Mouse (Mus musculus) stomach, embryonic 16.5 days (tissue): ENCODE data around the gene Pbx1. TPM values are rescaled to one million over a fixed set of nuclear protein-coding genes. Genes with fewer than 3 reads are reported as not detected.

Experiments
- ATAC-seq: fragments of 200-750 bp; cut with Nextera tagmentation; 2 replicates; pipeline ENCODE4 v1.8.0; 2017; ENCODE audit warnings: moderate number of reproducible peaks, moderate TSS enrichment; ENCODE audit not compliant: insufficient read depth, low FRiP score
- H3K27ac ChIP-seq: fragments of 300-500 bp; sonication (generic); 2 replicates; pipeline ENCODE4 v1.5.1; 2014; ENCODE audit warnings: low read length
- H3K27me3 ChIP-seq: fragments of 300-500 bp; sonication (generic); 2 replicates; pipeline ENCODE4 v1.6.1; 2014; ENCODE audit warnings: low read length, control low read depth, mixed read lengths; ENCODE audit not compliant: control insufficient read depth, insufficient read depth
- H3K36me3 ChIP-seq: fragments of 300-500 bp; sonication (generic); 2 replicates; pipeline ENCODE4 v1.6.1; 2014; ENCODE audit warnings: low read length; ENCODE audit not compliant: control insufficient read depth, insufficient read depth
- H3K4me1 ChIP-seq: fragments of 300-500 bp; sonication (generic); 2 replicates; pipeline ENCODE4 v1.6.1; 2014; ENCODE audit warnings: low read length, control low read depth, mixed read lengths; ENCODE audit not compliant: control insufficient read depth, insufficient read depth
- H3K4me2 ChIP-seq: fragments of 300-500 bp; sonication (generic); 2 replicates; pipeline ENCODE4 v1.6.1; 2014; ENCODE audit warnings: low read depth, low read length, mixed read lengths
- H3K4me3 ChIP-seq: fragments of 300-500 bp; sonication (generic); replicated peaks from 2 replicates; pipeline ENCODE4 v1.5.1; 2014; ENCODE audit warnings: mild to moderate bottlenecking, low read length
- H3K9ac ChIP-seq: fragments of 300-500 bp; sonication (generic); 2 replicates; pipeline ENCODE4 v1.6.1; 2014; ENCODE audit warnings: low read length
- H3K9me3 ChIP-seq: fragments of 300-500 bp; sonication (generic); replicated peaks from 2 replicates; pipeline ENCODE4 v1.6.1; 2016; ENCODE audit warnings: low read length, control low read depth; ENCODE audit not compliant: control insufficient read depth
- WGBS: fragments of 180-500 bp; shearing (Covaris S2); extraction: QIAGEN DNeasy Blood & Tissue Kit; methylation state at CpG from one replicate; pipeline ENCODE4 v1.1.7; 2014; 5-methylcytosine and 5-hydroxymethylcytosine counted together
- polyA plus RNA-seq: library from polyadenylated mRNA; unstranded; fragments of >200 nt; fragmentation: Nextera tagmentation; extraction: Ambion mirVana; gene quantifications from 2 replicates; pipeline ENCODE4 v1.2.1, GENCODE M21; 2015

Gene Pbx1
- polyA plus RNA-seq, 1 experiment from 2014 or later = 35.6 TPM

- no peaks in the 10 kb centered on the region for H3K4me1 ChIP-seq
- H3K27ac ChIP-seq = no peak overlapping the region
- 69% methylated on average over 6 of the region's 6 CpGs for WGBS
- H3K4me3 ChIP-seq = no peak overlapping the region
- no peaks in the 10 kb centered on the region for H3K36me3 ChIP-seq
- H3K9ac ChIP-seq = no peak overlapping the region
- ATAC-seq = no peak
- no peaks in the 10 kb centered on the region for H3K27me3 ChIP-seq
- no peak overlapping the region for H3K4me2 ChIP-seq
- H3K9me3 ChIP-seq = no peaks in the 10 kb centered on the region
Measured at GRCm38 (mm10) chr1:168139138-168139682, 292.9 kb downstream of the Pbx1 start.

GRCm38 (mm10) chr1:168138669-168139068 lies 293.4 kb downstream of the Pbx1 start:
- 87% methylated on average over 4 of the region's 4 CpGs for WGBS
- H3K36me3 ChIP-seq = no peaks in the 10 kb centered on the region
- no peak overlapping the region for H3K4me3 ChIP-seq
- no peak overlapping the region for H3K4me2 ChIP-seq
- H3K9me3 ChIP-seq = no peaks in the 10 kb centered on the region
- H3K9ac ChIP-seq = no peak overlapping the region
- ATAC-seq = no peak
- H3K4me1 ChIP-seq = 0 out of 2 replicates have a peak, but pooled peaks cover 1% of the 10 kb centered on the region
- no peaks in the 10 kb centered on the region for H3K27me3 ChIP-seq
- no peak overlapping the region for H3K27ac ChIP-seq

GRCm38 (mm10) chr1:168137890-168138289 lies 294.2 kb downstream of the Pbx1 start:
- Histone ChIP-seq H3K4me2 (no peak overlapping the region), H3K4me1 (0 out of 2 replicates have a peak, but pooled peaks cover 3% of the 10 kb centered on the region), H3K27ac (no peak overlapping the region), H3K27me3 (no peaks in the 10 kb centered on the region), H3K4me3 (no peak overlapping the region), H3K9me3 (no peaks in the 10 kb centered on the region), H3K36me3 (no peaks in the 10 kb centered on the region), H3K9ac (no peak overlapping the region)
- ATAC-seq = no peak
- WGBS = 87% methylated on average over 5 of the region's 5 CpGs

GRCm38 (mm10) chr1:168135545-168135944 lies 296.5 kb downstream of the Pbx1 start:
- H3K4me3 ChIP-seq = no peak overlapping the region
- no peaks in the 10 kb centered on the region for H3K27me3 ChIP-seq
- no peak overlapping the region for H3K9ac ChIP-seq
- ATAC-seq = no peak
- no peaks in the 10 kb centered on the region for H3K9me3 ChIP-seq
- H3K27ac ChIP-seq = no peak overlapping the region
- 0 out of 2 replicates have a peak, but pooled peaks cover 3% of the 10 kb centered on the region for H3K4me1 ChIP-seq
- H3K36me3 ChIP-seq = no peaks in the 10 kb centered on the region
- WGBS = 39% methylated on average over 7 of the region's 7 CpGs
- no peak overlapping the region for H3K4me2 ChIP-seq

GRCm38 (mm10) chr1:168133696-168134095 lies 298.4 kb downstream of the Pbx1 start:
- H3K27ac ChIP-seq = no peak overlapping the region

GRCm38 (mm10) chr1:168128004-168128403 lies 304.1 kb downstream of the Pbx1 start:
- no peaks in the 10 kb centered on the region for H3K9me3 ChIP-seq
- H3K4me1 ChIP-seq = no peaks in the 10 kb centered on the region
- no peak overlapping the region for H3K9ac ChIP-seq
- WGBS = 58% methylated on average over 4 of the region's 4 CpGs
- H3K4me3 ChIP-seq = no peak overlapping the region
- no peaks in the 10 kb centered on the region for H3K27me3 ChIP-seq
- H3K36me3 ChIP-seq = no peaks in the 10 kb centered on the region
- no peak for ATAC-seq
- no peak overlapping the region for H3K4me2 ChIP-seq
- no peak overlapping the region for H3K27ac ChIP-seq

More at GRCm38 (mm10) chr1:168133696-168134095, 298.4 kb downstream of the Pbx1 start:
- no peak overlapping the region for H3K9ac ChIP-seq
- 0 out of 2 replicates have a peak, but pooled peaks cover 3% of the 10 kb centered on the region for H3K4me1 ChIP-seq
- ATAC-seq = no peak
- no peak overlapping the region for H3K4me2 ChIP-seq
- no peaks in the 10 kb centered on the region for H3K36me3 ChIP-seq
- H3K4me3 ChIP-seq = no peak overlapping the region
- H3K9me3 ChIP-seq = no peaks in the 10 kb centered on the region
- no peaks in the 10 kb centered on the region for H3K27me3 ChIP-seq

- no peaks in the 10 kb centered on the region for H3K4me1 ChIP-seq
- no peaks in the 10 kb centered on the region for H3K36me3 ChIP-seq
- H3K27ac ChIP-seq = no peak overlapping the region
- 76% methylated on average over 5 of the region's 5 CpGs for WGBS
- H3K9me3 ChIP-seq = no peaks in the 10 kb centered on the region
- no peak overlapping the region for H3K4me2 ChIP-seq
- no peaks in the 10 kb centered on the region for H3K27me3 ChIP-seq
- H3K4me3 ChIP-seq = no peak overlapping the region
- H3K9ac ChIP-seq = no peak overlapping the region
- ATAC-seq = no peak
Measured at GRCm38 (mm10) chr1:168124643-168125490, 307.2 kb downstream of the Pbx1 start.

GRCm38 (mm10) chr1:168118077-168118476 lies 314.0 kb downstream of the Pbx1 start:
- no peak for ATAC-seq

GRCm38 (mm10) chr1:168117367-168117766 lies 314.7 kb downstream of the Pbx1 start:
- Histone ChIP-seq H3K4me2 (no peak overlapping the region), H3K27ac (no peak overlapping the region), H3K36me3 (no peaks in the 10 kb centered on the region), H3K27me3 (no peaks in the 10 kb centered on the region), H3K9me3 (no peaks in the 10 kb centered on the region), H3K4me1 (no peaks in the 10 kb centered on the region), H3K4me3 (no peak overlapping the region), H3K9ac (no peak overlapping the region)
- WGBS = 77% methylated on average over 4 of the region's 4 CpGs
- no peak for ATAC-seq

More at GRCm38 (mm10) chr1:168118077-168118476, 314.0 kb downstream of the Pbx1 start:
- Histone ChIP-seq H3K9me3 (no peaks in the 10 kb centered on the region), H3K4me1 (no peaks in the 10 kb centered on the region), H3K9ac (no peak overlapping the region), H3K36me3 (no peaks in the 10 kb centered on the region), H3K27me3 (no peaks in the 10 kb centered on the region), H3K27ac (no peak overlapping the region), H3K4me2 (no peak overlapping the region), H3K4me3 (no peak overlapping the region)
- 88% methylated on average over 5 of the region's 5 CpGs for WGBS
